Mouse (Mus musculus): Measurements from ENCODE around the gene Pdk1.

DNA sequence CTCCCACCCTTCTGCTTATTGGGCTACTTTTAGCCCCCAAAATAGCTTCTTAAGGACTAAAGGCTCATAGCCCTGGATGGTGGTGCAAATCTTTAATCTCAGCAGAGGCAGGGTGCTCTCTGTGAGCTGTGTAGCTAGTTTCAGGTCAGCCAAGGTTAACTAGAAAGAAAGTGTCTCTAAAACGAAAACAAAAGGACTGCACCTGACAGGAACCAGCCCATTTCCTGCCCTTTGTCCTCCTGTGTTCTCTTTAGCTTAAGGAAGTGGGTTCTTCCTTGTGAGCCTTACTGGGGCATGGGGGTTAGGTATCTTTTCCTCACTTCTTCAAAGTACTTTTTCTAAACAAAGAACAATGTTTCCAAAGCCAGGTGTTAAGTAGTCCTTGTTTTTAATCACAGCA is 6.5 kb upstream of the Pdk1 start:
- TF ChIP-seq CTCF (IDR thresholded peaks at IDR 0.05; ENCODE audit: low read depth) (no peak), EP300 (IDR thresholded peaks at IDR 0.05; ENCODE audit: low read depth) (no peak)

Data from liver, postnatal 0 days (tissue).